Mouse (Mus musculus): ENCODE results near the gene 9930104L06Rik.

GRCm38 (mm10) chr4:124905971-124906822 is 30.7 kb upstream of the 9930104L06Rik start:
- TF ChIP-seq CTCF (IDR thresholded peaks at IDR 0.05; ENCODE audit: control insufficient read depth, insufficient read depth, low read length) (no peak), POLR2A (IDR thresholded peaks at IDR 0.05; ENCODE audit: borderline replicate concordance, control insufficient read depth, low read depth, low read length) (no peak)

All from bone marrow, adult 2 months (tissue).